Mouse (Mus musculus) T-helper 17 cell (primary cell): ENCODE measurements around the gene Gm37240.

Experiments used
- in situ Hi-C, 2 experiments: fragments of 300-600 bp; cut with MboI, MseI; formaldehyde crosslinking; loops; 1 replicate in 1 of 2; 2 replicates in 1 of 2; pipeline ENCODE4 v1.15.1; 2025; ENCODE audit warnings: high pct_unique_total_duplicates in 2 of 2

Gm37240 gene

DNA sequence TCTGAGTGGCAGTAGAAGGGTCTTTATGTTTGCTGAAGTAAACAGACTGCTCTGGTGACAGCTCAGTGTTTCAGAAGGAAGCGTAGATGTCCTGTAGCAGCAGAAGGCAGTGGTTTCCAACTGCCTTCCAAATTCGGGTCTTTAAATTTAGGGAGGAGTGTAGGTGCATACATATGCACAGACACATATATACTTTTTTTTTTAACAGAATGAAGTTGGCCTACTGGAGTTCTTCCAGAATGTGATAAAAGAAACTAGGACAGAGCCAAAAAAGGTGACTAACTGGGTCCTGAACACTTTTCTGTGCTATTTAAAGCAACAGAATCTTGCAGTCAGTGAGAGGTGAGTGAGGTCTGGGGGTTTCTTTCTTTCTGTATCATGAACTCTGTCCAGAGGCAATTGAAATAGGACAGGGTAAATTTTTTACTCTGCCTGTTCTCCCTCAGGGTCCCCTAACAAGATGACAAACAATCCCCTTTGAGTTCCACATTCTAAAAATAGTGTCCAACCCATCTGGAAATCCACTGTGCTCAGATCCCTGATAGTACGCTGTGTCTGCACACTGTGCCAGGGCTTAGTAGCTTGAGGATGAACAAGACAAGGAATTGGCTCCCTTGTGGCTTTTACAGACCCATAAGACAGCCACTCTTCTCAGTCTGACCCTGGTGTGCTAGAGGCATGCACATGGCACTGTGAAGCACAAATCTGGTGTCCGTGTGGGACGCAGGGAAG, 250.4 kb downstream of the Gm37240 start:
- in situ Hi-C loops = no loop called here

- in situ Hi-C loops = no loop called here
Measured at GRCm38 (mm10) chr3:85635591-85635990, 251.7 kb downstream of the Gm37240 start.

DNA sequence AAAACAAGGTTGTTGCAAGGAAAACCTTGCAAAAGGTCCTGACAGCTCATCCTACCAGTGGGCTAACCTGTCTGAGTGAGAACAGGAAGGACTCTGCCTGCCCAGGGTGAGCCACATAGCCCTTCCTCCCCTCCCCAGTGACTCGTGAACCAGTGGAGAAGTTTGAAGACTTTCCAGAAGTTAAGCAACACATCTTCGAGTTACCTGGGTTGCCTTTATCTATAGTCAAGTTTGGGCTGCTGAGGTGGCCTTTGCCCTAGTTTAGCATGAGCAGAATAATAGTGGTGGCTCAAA, 252.2 kb downstream of the Gm37240 start:
- in situ Hi-C loops = no loop called here

DNA sequence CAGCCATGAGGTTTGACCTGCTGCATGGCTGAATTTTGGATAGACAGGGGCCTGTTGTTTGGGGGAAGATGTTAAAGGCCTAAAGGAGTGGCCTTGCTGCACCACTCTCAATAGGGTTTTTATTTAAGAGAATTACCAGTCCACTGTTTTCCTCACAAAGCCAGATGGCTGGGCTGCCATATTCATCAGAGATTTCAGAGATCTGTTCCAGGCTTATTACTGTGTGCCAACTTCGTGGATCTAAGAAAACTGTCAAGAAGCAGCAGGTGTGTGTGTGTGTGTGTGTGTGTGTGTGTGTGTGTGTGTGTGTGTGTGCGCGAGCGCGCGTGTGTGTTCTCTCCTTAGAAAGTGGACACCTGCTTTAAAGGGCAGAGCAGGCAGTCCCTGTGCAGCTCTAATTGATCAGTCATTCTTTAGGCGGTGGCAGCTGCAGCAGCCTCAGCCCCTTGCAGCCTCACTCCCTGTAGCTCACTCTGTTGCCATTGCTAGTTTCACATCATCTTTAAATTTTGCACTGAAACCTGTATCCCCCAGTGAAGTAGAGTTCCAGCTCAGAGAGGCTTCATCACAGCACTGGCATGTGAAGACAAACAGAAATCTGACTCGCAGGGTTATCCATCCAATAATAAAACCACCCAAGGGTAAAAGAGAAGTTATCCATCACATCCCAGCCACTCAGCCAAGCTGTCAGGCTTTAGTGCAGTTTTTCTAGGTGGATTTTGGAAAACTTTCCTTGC, 252.8 kb downstream of the Gm37240 start:
- in situ Hi-C loops = no loop called here

GRCm38 (mm10) chr3:85633733-85634132, 253.6 kb downstream of the Gm37240 start:
- in situ Hi-C loops = no loop called here

DNA sequence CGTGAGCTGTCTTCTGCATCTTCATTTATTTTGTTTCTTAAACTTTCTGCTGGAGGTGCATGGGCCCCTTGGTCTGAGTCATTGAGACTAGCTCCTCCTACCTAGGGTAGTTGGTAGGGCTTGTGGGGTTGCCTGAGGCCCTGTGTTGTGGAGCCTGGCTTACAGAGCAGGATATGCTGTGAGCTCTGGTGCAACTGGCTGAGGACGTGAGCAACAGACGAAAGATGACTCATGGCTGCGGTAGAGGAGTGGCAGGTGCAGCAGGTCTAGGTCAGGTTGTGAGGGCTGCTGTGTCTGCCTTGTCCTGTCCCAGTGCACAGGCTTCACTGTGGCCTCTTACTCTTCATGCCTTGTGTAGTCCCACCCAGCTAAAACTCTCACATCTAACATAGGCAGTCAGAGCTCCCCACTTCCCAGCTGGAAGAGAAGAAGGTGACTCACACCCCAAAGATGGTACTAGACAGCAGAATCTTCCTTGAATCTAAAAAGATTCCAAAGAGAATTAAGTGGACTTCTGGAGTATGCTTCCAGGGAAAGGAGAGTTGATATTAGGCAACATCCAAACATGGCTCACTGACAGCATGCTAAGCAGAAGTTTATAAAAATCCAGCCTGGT, 257.3 kb downstream of the Gm37240 start:
- in situ Hi-C loops = no loop called here

DNA sequence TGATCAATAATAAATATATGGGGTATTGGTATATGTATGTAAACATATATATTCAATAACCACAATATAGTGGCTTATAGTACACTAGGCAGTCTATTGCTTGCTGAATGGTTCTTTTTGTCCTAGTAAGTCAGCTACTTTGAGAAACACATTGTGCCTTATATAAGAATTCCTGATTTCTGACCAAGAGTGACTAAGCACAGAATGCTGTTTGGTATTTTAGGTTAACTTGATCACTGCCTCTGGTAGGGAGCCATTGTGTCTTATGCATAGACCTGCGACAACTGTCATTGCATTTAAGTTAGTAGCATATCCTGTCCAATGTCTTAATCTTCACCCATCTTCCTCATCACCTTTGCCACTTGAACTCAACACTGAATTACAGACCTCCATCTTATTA, 267.6 kb downstream of the Gm37240 start:
- in situ Hi-C loops = no loop called here

DNA sequence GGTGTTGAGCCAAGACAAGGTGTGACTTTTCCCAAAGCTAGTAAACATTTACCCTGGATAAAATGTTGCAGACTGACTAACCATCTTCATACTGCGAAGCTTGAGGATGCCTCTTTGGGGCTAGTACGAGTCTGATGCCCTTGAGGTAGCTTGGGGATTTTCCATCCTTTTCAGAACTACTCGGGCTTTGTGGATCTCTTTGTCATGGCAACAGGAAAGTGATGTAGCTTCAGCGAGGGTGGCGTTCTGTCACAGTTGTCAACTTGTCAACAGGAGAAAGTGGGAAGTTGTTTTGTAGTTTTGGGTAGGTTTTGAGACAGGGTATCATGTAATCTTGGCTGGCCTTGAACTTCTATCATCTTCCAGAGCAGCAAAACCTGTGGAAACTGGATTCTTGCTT, 268.0 kb downstream of the Gm37240 start:
- in situ Hi-C loops = no loop called here

- in situ Hi-C loops = no loop called here
Measured at GRCm38 (mm10) chr3:85618885-85619284, 268.4 kb downstream of the Gm37240 start.

DNA sequence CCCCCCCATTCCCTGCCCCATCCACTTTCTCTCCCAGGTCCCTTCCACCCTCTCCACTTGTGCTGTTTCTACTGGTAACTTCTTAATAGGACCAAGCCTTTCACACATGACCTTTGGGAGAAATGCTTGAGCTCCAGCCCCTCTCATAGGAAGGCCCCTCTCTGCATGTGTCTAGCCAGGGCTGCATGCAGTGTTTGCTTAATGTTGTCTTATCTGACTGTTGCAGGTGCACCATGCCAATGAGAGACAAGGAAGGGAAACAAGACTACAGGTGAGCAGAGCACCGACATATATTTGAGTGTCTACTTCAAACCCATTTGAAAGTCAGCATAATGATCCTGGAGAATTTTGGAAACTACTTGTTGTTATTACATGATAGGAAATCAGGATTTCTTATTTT, 270.9 kb downstream of the Gm37240 start:
- in situ Hi-C loops = no loop called here

- in situ Hi-C loops = no loop called here
Measured at GRCm38 (mm10) chr3:85607753-85608152, 279.6 kb downstream of the Gm37240 start.

DNA sequence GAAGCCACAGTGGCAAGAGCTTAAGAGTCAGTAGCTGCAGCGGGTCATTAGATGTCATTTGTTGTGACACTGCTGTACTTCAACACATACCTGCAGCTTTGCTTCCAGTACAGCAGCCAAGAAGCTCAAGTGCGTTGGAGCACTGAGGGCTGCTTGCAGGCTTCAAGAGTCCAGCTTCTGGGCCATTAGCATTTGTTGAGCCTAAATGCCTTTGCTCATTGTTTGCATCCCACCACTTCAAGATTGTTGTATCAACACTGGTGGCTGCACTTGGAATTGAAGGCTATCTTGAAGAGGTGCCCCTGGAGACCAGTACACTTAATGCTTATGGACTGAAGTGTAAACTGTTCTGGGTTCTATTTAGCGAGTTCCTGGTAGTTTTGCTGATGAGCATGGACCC, 280.4 kb downstream of the Gm37240 start:
- in situ Hi-C loops = no loop called here

DNA sequence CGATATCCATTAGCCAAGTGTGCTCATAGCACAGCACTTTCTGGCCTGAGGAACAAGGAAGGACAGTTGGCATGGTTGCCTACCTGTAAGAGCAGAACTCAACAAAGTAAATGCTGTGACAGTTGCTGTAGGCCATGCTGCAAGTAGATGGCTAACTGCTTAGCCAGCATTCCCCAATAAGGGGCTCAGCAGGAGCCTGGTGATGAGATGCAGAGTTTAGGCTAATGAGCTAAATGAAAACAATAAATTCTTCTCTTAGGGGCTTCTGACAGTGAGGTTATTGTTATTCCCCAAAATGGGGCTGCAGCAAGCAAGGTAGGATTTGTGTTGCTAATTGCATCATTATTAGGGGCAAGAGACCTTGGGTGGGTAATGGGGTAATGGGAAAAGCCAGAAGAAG, 283.5 kb downstream of the Gm37240 start:
- in situ Hi-C loops = no loop called here

GRCm38 (mm10) chr3:85601841-85602305, 285.4 kb downstream of the Gm37240 start:
- in situ Hi-C loops = no loop called here

DNA sequence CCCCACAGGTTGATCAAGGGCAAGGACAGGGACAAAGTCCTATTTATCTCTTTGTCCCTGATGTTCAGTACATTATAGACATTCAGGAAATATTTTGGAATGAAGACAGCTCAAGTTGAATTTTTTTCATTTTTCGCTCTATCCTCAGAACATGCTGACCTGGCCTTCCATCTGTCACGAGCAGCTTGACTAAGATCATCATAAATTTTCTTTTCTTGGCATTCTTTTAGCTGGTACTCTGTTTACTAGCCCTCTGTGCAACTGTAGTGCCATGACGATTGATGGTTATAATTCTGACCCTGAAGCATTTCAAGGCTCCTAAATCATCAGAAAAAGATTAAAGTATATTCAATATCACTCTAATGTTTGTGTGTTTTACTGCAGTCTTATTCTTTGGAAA, 287.8 kb downstream of the Gm37240 start:
- in situ Hi-C loops = no loop called here

- in situ Hi-C loops = no loop called here
Measured at GRCm38 (mm10) chr3:85594452-85594851, 292.9 kb downstream of the Gm37240 start.

- in situ Hi-C loops = no loop called here
Measured at GRCm38 (mm10) chr3:85592640-85593252, 294.6 kb downstream of the Gm37240 start.

GRCm38 (mm10) chr3:85592067-85592466, 295.3 kb downstream of the Gm37240 start:
- in situ Hi-C loops = no loop called here

DNA sequence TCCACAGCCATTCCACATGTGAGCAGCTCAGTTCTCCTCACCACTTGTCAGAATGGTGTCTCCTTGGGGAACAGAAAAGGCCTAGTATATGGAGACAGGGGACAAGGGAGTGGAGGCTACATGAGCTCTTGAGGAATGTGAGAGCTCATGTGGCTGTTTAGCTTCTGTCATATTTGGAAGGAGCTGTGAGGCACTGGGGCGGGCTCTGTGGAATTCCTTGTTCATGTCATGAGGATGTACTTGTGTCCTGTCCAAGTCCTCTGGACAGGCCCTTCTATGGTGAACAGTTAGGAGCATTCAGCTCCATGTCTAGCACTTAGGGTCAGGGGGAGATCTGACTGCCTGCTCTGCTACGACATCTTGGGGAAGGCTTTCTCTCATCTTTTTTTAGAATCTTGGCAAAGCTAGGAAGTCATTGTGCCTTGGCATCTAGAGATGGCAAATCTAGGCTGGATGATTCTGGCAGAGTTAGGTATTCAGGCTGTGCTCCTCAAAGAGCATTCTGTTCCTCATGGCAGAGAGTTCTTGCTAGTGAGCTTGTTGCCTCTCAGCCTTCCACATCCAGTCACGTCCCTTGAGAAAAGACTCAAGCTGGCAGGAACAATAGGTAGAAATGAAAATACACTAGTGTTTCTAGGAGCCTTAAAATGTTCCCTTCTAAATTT, 297.1 kb downstream of the Gm37240 start:
- in situ Hi-C loops = no loop called here

DNA sequence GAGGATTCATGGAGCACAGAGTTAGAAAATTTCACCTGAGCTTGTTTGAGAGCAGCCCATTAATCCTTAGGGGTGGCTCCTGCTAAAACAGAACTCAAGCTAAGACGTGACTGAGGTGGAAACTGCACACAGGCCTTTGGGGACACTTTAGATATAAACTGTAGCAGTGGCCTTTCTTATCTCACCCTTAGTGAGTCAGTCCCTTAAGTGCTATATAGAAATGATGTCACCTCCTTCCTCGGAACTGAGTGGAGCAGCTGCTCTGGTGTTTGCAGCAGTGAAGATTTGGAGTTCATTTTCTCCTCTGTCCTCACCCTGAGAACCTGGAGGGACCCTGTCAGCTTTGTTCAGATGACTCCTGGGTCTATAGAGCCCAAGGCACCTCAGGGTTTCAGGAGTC, 298.6 kb downstream of the Gm37240 start:
- in situ Hi-C loops = loop anchor here in 1 of 2 experiments (10.0 kb wide), 1 partner anchor 614 kb away; no protein-coding TSS in a partner anchor

DNA sequence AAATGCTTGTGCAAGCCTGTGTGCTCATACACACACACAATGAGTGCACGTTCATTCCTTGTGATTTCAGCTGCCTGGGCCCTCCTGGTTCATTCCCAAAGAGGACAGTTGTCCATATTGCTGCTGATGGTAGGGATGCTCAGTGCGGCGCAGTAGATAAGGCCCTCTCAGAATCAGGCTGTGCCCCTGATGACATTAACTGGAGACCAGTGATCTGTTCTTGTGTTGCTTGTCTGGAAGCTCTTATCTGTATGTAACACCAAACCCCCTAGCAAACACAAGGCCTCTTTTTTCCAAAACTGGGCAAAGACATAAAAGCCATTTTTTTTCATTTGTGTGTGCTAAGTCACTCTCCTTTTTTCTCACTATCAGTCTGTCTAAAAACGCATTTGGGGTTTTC, 302.4 kb downstream of the Gm37240 start:
- in situ Hi-C loops = loop anchor here in 1 of 2 experiments (10.0 kb wide), 1 partner anchor 610 kb away; no protein-coding TSS in a partner anchor

- in situ Hi-C loops = loop anchor here in 1 of 2 experiments (10.0 kb wide), 1 partner anchor 608 kb away; no protein-coding TSS in a partner anchor
Measured at GRCm38 (mm10) chr3:85583194-85583593, 304.1 kb downstream of the Gm37240 start.
